Mouse (Mus musculus) bone marrow macrophage, adult 2 months (primary cell): ENCODE results near the gene Hmg20b.

Experiments used
- CTCF ChIP-seq: IDR thresholded peaks from 2 replicates; pipeline ENCODE4 v1.5.1; 2012; ENCODE audit warnings: low read depth, mild to moderate bottlenecking, low read length, moderate library complexity
- POLR2A ChIP-seq: IDR thresholded peaks from 2 replicates; pipeline ENCODE4 v1.6.1; 2012; ENCODE audit warnings: mild to moderate bottlenecking, low read depth, low read length, borderline replicate concordance

DNA sequence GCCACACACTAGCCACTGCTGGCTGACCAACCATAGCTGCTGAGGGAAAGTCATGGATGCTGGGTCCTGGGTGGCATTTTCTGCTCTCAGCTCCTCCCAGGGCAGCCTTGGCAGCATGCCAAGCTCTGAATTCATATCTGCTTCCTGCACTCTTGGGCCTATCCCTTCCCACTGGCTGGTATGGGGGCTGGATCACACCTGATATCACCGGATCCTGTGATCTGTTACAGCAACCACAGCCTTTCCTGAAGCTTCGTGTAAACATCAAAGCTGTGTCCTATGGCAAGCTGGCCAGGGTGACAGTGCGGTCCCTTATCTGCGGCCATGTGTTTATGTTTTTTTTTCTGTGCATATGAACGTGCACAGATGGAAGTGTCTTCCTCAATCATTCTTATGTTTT is 31.8 kb upstream of the Hmg20b start:
- TF ChIP-seq POLR2A (no peak), CTCF (no peak)
